Mouse (Mus musculus) CH12.LX (cell line): ENCODE measurements at regions not wholly inside any gene's neighbourhood (a gene's known extent, or its start where the extent isn't known, plus 50 kb on each side); places are given as distances from the start of the nearest gene placed in this dataset.

Experiments
- DNase-seq: peaks from one replicate; pipeline ENCODE4 v3.0.0-alpha.2; 2013; ENCODE audit errors: extremely low read depth
- H3K27ac ChIP-seq: 2 replicates; pipeline ENCODE4 v1.5.1; 2012; ENCODE audit warnings: low read depth, mild to moderate bottlenecking, control low read depth, moderate library complexity; ENCODE audit not compliant: insufficient read depth
- H3K27me3 ChIP-seq: replicated peaks from 2 replicates; pipeline ENCODE3; 2012; ENCODE audit warnings: inconsistent platforms
- H3K36me3 ChIP-seq, 2 experiments: replicated peaks in 1 of 2; 2 replicates each; pipeline versions ENCODE3 to v1.6.1; 2012; ENCODE audit warnings: inconsistent platforms in 1 of 2, low read length in 1 of 2, mild to moderate bottlenecking in 1 of 2, mixed read lengths in 1 of 2, moderate library complexity in 1 of 2; ENCODE audit not compliant: control insufficient read depth in 1 of 2, insufficient read depth in 1 of 2
- H3K4me1 ChIP-seq, 2 experiments: 2 replicates each; pipeline ENCODE4 v1.6.1; 2012; ENCODE audit warnings: inconsistent platforms in 1 of 2, moderate library complexity in 1 of 2; ENCODE audit not compliant: insufficient read depth in 2 of 2, control insufficient read depth in 1 of 2
- H3K4me2 ChIP-seq: 2 replicates; pipeline ENCODE4 v1.6.1; 2012; ENCODE audit warnings: low read depth, mild to moderate bottlenecking, control low read depth; ENCODE audit not compliant: poor library complexity, insufficient read depth, severe bottlenecking
- H3K4me3 ChIP-seq, 3 experiments: fragments of 150-350 bp in 1 of 3; sonication (generic) in 1 of 3; replicated peaks in 1 of 3; 2 replicates each; pipeline versions ENCODE3 to v1.5.1; 2011 to 2012; ENCODE audit warnings: low read depth in 2 of 3, low read length in 2 of 3, mild to moderate bottlenecking in 2 of 3, moderate library complexity in 2 of 3, control low read depth in 1 of 3, improper control_type of control experiment in 1 of 3, inconsistent platforms in 1 of 3, mixed read lengths in 1 of 3; ENCODE audit not compliant: poor library complexity in 1 of 3
- H3K79me2 ChIP-seq: replicated peaks from 2 replicates; pipeline ENCODE4 v1.6.1; 2012; ENCODE audit warnings: mild to moderate bottlenecking, moderate library complexity; ENCODE audit not compliant: control insufficient read depth, poor library complexity, insufficient read depth, severe bottlenecking; ENCODE audit errors: extremely low read depth
- H3K9ac ChIP-seq: 2 replicates; pipeline ENCODE4 v1.6.1; 2012; ENCODE audit warnings: low read depth, mild to moderate bottlenecking, control low read depth, moderate library complexity; ENCODE audit not compliant: insufficient read depth
- H3K9me3 ChIP-seq: replicated peaks from 2 replicates; pipeline ENCODE3; 2012; ENCODE audit warnings: low read length, inconsistent platforms, mixed read lengths
- BHLHE40 ChIP-seq: IDR thresholded peaks from 2 replicates; pipeline ENCODE4 v1.6.1; 2011; ENCODE audit warnings: mild to moderate bottlenecking, low read depth, low read length, improper control_type of control experiment
- CHD1 ChIP-seq: IDR thresholded peaks from 2 replicates; pipeline ENCODE4 v1.6.1; 2012; ENCODE audit warnings: low read depth, low read length, improper control_type of control experiment, inconsistent platforms
- CTCF ChIP-seq, 2 experiments: IDR thresholded peaks in 1 of 2; conservative IDR thresholded peaks in 1 of 2; 2 replicates each; pipeline ENCODE4 v1.5.1; 2011 to 2012; ENCODE audit warnings: low read depth in 2 of 2, low read length in 2 of 2, improper control_type of control experiment in 1 of 2, inconsistent platforms in 1 of 2, mild to moderate bottlenecking in 1 of 2, moderate library complexity in 1 of 2
- E2F4 ChIP-seq: IDR thresholded peaks from 2 replicates; pipeline ENCODE4 v1.6.1; 2011; ENCODE audit warnings: low read depth, low read length, improper control_type of control experiment; ENCODE audit not compliant: insufficient replicate concordance
- ELF1 ChIP-seq: IDR thresholded peaks from 2 replicates; pipeline ENCODE4 v1.6.1; 2014; ENCODE audit warnings: low read depth, mild to moderate bottlenecking, inconsistent platforms, low read length, improper control_type of control experiment
- ETS1 ChIP-seq: conservative IDR thresholded peaks from 2 replicates; pipeline ENCODE4 v1.6.1; 2012; ENCODE audit warnings: low read depth, mild to moderate bottlenecking, inconsistent platforms, low read length, improper control_type of control experiment, moderate library complexity
- GABPA ChIP-seq: IDR thresholded peaks from 2 replicates; pipeline ENCODE4 v1.6.1; 2012; ENCODE audit warnings: low read depth, low read length, improper control_type of control experiment, inconsistent platforms; ENCODE audit not compliant: insufficient replicate concordance
- JUND ChIP-seq: conservative IDR thresholded peaks from 2 replicates; pipeline ENCODE4 v1.6.1; 2011; ENCODE audit warnings: low read depth, low read length, improper control_type of control experiment
- KAT2A ChIP-seq: IDR thresholded peaks from 2 replicates; pipeline ENCODE4 v1.6.1; 2012; ENCODE audit warnings: low read length, improper control_type of control experiment, inconsistent platforms; ENCODE audit not compliant: insufficient replicate concordance
- MAFK ChIP-seq: IDR thresholded peaks from 2 replicates; pipeline ENCODE4 v1.6.1; 2011; ENCODE audit warnings: low read length, improper control_type of control experiment; ENCODE audit not compliant: insufficient replicate concordance
- MEF2A ChIP-seq: IDR thresholded peaks from 2 replicates; pipeline ENCODE4 v1.6.1; 2014; ENCODE audit warnings: low read depth, mild to moderate bottlenecking, inconsistent platforms, low read length, improper control_type of control experiment, borderline replicate concordance
- MYC ChIP-seq: IDR thresholded peaks from 2 replicates; pipeline ENCODE4 v1.6.1; 2011; ENCODE audit warnings: low read depth, mild to moderate bottlenecking, improper control_type of control experiment, low read length
- NELFE ChIP-seq: IDR thresholded peaks from 2 replicates; pipeline ENCODE4 v1.6.1; 2011; ENCODE audit warnings: low read depth, low read length, improper control_type of control experiment
- POLR2A ChIP-seq: IDR thresholded peaks from 2 replicates; pipeline ENCODE4 v1.6.1; 2011; ENCODE audit warnings: low read depth, mild to moderate bottlenecking, improper control_type of control experiment, low read length
- RCOR1 ChIP-seq: conservative IDR thresholded peaks from 2 replicates; pipeline ENCODE4 v1.6.1; 2012; ENCODE audit warnings: low read depth, mild to moderate bottlenecking, inconsistent platforms, low read length, improper control_type of control experiment
- SMC3 ChIP-seq: IDR thresholded peaks from 2 replicates; pipeline ENCODE4 v1.6.1; 2011; ENCODE audit warnings: low read depth, low read length, improper control_type of control experiment
- USF1 ChIP-seq: IDR thresholded peaks from 2 replicates; pipeline ENCODE4 v1.6.1; 2014; ENCODE audit warnings: low read depth, mild to moderate bottlenecking, inconsistent platforms, low read length, improper control_type of control experiment
- USF2 ChIP-seq: conservative IDR thresholded peaks from 2 replicates; pipeline ENCODE4 v1.6.1; 2011; ENCODE audit warnings: low read depth, low read length, improper control_type of control experiment
- ZKSCAN1 ChIP-seq: IDR thresholded peaks from 2 replicates; pipeline ENCODE4 v1.6.1; 2012; ENCODE audit warnings: low read depth, inconsistent platforms, low read length, improper control_type of control experiment, borderline replicate concordance
- ZMIZ1 ChIP-seq: IDR thresholded peaks from 2 replicates; pipeline ENCODE4 v1.6.1; 2012; ENCODE audit warnings: low read depth, mild to moderate bottlenecking, inconsistent platforms, low read length, improper control_type of control experiment
- ZNF384 ChIP-seq: IDR thresholded peaks from 2 replicates; pipeline ENCODE4 v1.6.1; 2012; ENCODE audit warnings: low read depth, low read length, improper control_type of control experiment, inconsistent platforms
- dilution Hi-C: fragments of 300-500 bp; cut with MboI; formaldehyde crosslinking; loops from 2 replicates; pipeline ENCODE4 v1.14.3; 2020; ENCODE audit warnings: low sequenced_read_pairs; ENCODE audit not compliant: extremely low pct_unique_long_range_greater_than_20kb, extremely low pct_ligation_motif_present
- in situ Hi-C: fragments of 300-500 bp; cut with MboI; formaldehyde crosslinking; loops from 3 replicates; pipeline ENCODE4 v1.14.3; 2019; ENCODE audit warnings: low sequenced_read_pairs, low pct_ligation_motif_present, low pct_unique_long_range_greater_than_20kb, mixed read lengths

DNA sequence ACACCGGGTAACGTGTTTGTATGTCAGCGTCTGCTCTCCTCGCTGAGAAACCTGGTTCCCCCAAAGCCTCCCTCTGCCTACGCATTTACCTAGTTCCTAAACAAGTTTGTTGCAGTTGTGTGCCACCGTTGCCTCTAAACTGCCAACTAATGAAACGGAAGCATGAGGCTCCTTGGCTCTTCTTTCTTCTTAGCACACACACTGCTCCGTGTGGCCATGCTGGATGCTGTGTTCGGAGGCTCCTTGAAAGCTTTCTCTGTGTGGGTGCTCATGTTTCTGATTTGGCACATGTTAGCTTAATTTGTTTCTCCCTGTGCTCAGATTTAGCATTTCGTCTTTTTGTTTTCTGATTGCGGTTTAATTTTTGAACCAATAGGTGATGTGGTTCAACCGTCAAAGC is 162.2 kb upstream of the Nxpe4 start:
- Histone ChIP-seq H3K9ac (no peak overlapping the region), H3K36me3 (no peaks in the 10 kb centered on the region), H3K27me3 (no peaks in the 10 kb centered on the region), H3K27ac (no peak overlapping the region), H3K79me2 (no peaks in the 10 kb centered on the region), H3K4me3 (no peak overlapping the region), H3K4me2 (no peak overlapping the region), H3K4me1 (no peaks in the 10 kb centered on the region), H3K9me3 (no peaks in the 10 kb centered on the region)
- in situ Hi-C loops, result no loop called here
- dilution Hi-C loops, result no loop called here
- no peak for TF ChIP-seq E2F4
- TF ChIP-seq POLR2A, result no peak
- TF ChIP-seq CHD1, result no peak
- no peak for TF ChIP-seq NELFE
- TF ChIP-seq KAT2A, result no peak
- TF ChIP-seq JUND, result no peak
- TF ChIP-seq CTCF (conservative IDR thresholded peaks at IDR 0.05 in 1 of 2, IDR thresholded peaks at IDR 0.05 in 1 of 2; ENCODE audit: low read depth in 2 of 2, low read length in 2 of 2), result no peak
- no peak for TF ChIP-seq ETS1
- TF ChIP-seq ELF1, result no peak
- no peak for TF ChIP-seq RCOR1
- no peak for DNase-seq

DNA sequence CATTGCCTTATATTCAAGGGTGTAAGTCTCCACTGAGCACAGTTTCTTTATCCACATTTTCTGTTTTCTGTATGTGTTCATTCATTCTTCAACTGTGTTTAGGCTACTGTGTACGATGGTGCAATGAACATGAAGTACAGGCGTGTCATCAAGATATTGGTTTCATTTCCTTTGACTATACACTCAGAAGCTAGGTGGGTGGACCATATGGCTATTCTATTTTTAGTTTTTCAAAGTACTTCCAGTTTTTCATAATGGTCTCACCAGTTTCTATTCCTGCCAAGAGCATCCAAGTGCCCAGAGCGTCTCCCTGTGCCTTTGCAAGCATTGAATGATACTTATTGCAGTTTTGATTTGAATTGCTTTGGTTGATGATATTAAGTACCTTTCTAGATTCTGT is 132.8 kb upstream of the Nxpe4 start:
- Histone ChIP-seq H3K79me2 (no peaks in the 10 kb centered on the region), H3K27ac (no peak overlapping the region), H3K4me1 (no peaks in the 10 kb centered on the region), H3K27me3 (peaks cover 12% of the 10 kb centered on the region), H3K9me3 (no peaks in the 10 kb centered on the region), H3K4me2 (no peak overlapping the region), H3K9ac (no peak overlapping the region), H3K36me3 (no peaks in the 10 kb centered on the region), H3K4me3 (no peak overlapping the region)
- DNase-seq, result no peak
- dilution Hi-C loops (no loop called here), in situ Hi-C loops (no loop called here)
- TF ChIP-seq ZMIZ1, result no peak
- TF ChIP-seq USF1, result no peak
- no peak for TF ChIP-seq ZKSCAN1
- no peak for TF ChIP-seq MAFK
- no peak for TF ChIP-seq MEF2A
- TF ChIP-seq POLR2A, result no peak
- no peak for TF ChIP-seq MYC
- TF ChIP-seq NELFE, result no peak
- no peak for TF ChIP-seq BHLHE40
- TF ChIP-seq CTCF (conservative IDR thresholded peaks at IDR 0.05 in 1 of 2, IDR thresholded peaks at IDR 0.05 in 1 of 2; ENCODE audit: low read depth in 2 of 2, low read length in 2 of 2), result no peak
- TF ChIP-seq ETS1, result no peak
- TF ChIP-seq ZNF384, result no peak
- TF ChIP-seq KAT2A, result no peak
- TF ChIP-seq GABPA, result no peak
- no peak for TF ChIP-seq USF2
- TF ChIP-seq SMC3, result no peak
